Mouse (Mus musculus): ENCODE measurements at regions not wholly inside any gene's neighbourhood (a gene's known extent, or its start where the extent isn't known, plus 50 kb on each side); places are given as distances from the start of the nearest gene placed in this dataset.

DNA sequence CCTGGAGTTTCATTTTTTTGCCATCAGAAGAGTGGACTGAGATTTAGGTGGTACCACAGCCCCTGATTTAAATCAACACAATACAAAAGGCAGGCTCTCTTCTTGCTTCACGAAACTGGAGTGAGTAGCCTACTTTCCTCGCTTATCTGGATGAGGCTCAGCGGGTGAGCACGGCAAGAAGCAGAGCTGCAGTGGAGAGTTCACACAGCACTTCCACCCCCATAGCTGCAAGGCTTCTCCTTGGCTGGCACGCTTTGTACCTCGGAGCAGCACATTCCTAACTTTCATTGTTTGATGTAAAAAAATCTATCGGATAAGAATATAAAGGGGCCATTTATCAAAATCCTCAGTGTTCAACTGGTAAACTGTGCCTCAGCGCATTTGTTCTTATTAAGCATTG is 72.8 kb upstream of the Agbl1 start:
- DNase-seq, result no peak

DNA sequence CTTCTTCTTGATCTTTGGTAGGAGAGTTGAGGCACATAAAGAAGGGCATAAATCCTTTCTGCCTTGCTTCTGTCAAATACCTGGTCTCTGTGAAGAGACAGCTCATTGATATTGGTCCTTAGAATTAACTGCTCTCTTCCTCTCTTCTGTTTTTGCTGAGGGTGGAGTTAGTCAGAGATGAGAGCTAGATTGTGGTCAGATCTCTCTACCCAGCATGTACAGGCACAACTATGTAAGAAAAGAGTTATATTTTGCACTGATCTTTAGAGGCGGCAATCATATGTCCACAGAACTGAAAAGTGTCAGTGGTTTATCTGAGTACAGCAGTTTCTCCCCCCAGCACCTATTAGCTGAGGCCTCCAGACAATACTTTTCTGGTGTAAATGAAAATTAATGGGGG is 65.5 kb upstream of the Agbl1 start:
- no peak for DNase-seq

DNA sequence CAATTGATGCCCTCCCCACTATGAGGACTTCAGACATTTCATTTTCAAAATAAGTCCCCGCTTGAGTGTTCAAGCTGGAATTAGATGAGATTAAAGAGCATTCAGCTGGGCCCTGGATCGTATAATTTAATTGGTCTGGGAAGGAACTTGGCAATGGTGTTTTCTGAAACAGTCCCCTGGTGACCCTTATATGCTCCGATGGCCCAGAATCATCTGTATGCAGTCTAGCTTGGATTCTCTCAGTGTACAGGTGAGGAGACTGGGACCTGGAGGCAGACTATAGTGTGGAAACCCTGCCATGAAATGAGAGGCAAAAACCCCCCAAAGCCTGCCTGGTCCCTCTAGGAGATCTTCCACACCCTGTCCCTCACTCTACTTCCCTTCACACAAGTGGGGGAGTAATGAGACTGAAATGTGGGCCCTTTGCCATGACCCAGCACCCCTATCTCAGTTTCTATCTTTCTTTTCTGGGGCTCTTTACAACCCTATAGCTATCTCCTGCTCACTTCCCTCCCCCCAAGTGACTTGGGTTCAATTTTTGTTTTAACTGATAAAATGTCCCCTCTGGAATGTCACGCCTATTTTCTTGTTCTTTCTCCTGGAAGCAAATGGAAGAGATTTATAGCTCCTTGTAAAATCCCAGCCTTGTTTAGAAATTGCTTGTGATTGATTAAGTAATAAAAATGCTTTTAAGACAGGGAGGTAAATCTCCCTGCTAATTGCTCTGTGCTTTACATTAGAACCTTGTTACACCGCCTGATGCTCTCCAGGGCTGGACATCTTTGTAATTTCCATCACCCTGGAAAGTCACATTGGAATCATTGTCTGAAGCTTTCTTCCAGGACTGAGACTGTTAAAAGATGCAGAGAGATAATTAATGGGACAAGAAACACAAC is 64.7 kb upstream of the Agbl1 start:
- no peak for DNase-seq

- DNase-seq, result no peak
Measured at GRCm38 (mm10) chr7:76170481-76170880, 59.2 kb upstream of the Agbl1 start.

GRCm38 (mm10) chr7:76176235-76176634 is 53.5 kb upstream of the Agbl1 start:
- no peak for DNase-seq

GRCm38 (mm10) chr7:76177420-76177819 is 52.3 kb upstream of the Agbl1 start:
- no peak for DNase-seq

Measured in kidney, adult 9 months (tissue).